Mouse (Mus musculus) spleen, adult 2 months (tissue): ENCODE results near the gene Limk1. TPM values are rescaled to one million over a fixed set of nuclear protein-coding genes. Genes with fewer than 3 reads are reported as not detected.

Experiments
- DNase-seq, 2 experiments: peaks; one replicate each; pipeline versions ENCODE4 v3.0.0 to v3.0.0-alpha.2; 2012 to 2021; ENCODE audit warnings: low spot score in 2 of 2, low read depth in 1 of 2
- H3K27ac ChIP-seq: fragments of 200-500 bp; 2 replicates; pipeline ENCODE4 v1.5.1; 2012; ENCODE audit warnings: low read length, inconsistent platforms; ENCODE audit not compliant: insufficient read depth
- H3K27me3 ChIP-seq: fragments of 200-500 bp; 2 replicates; pipeline ENCODE4 v1.6.1; 2012; ENCODE audit warnings: mild to moderate bottlenecking, moderate library complexity, low read length, inconsistent platforms; ENCODE audit not compliant: control insufficient read depth, insufficient read depth
- H3K36me3 ChIP-seq: fragments of 200-500 bp; 2 replicates; pipeline ENCODE4 v1.6.1; 2012; ENCODE audit warnings: mild to moderate bottlenecking, low read length, inconsistent platforms; ENCODE audit not compliant: control insufficient read depth, insufficient read depth
- H3K4me1 ChIP-seq: fragments of 200-500 bp; 2 replicates; pipeline ENCODE4 v1.6.1; 2011; ENCODE audit warnings: inconsistent platforms; ENCODE audit not compliant: control insufficient read depth, insufficient read depth, insufficient read length
- H3K4me3 ChIP-seq: fragments of 200-500 bp; 2 replicates; pipeline ENCODE4 v1.5.1; 2011; ENCODE audit warnings: mild to moderate bottlenecking, inconsistent platforms; ENCODE audit not compliant: insufficient read depth, insufficient read length; ENCODE audit errors: extremely low read depth
- CTCF ChIP-seq: fragments of 200-500 bp; IDR thresholded peaks from 2 replicates; pipeline ENCODE4 v1.5.1; 2011; ENCODE audit warnings: mild to moderate bottlenecking, inconsistent platforms; ENCODE audit not compliant: insufficient read depth, insufficient read length, insufficient replicate concordance; ENCODE audit errors: extremely low read depth
- POLR2A ChIP-seq: fragments of 200-500 bp; IDR thresholded peaks from 2 replicates; pipeline ENCODE4 v1.6.1; 2011; ENCODE audit warnings: low read depth, low read length, inconsistent platforms
- WGBS: fragments of 180-500 bp; shearing (Covaris S2); methylation state at CpG from one replicate; pipeline ENCODE4 v1.1.7; 2018; 5-methylcytosine and 5-hydroxymethylcytosine counted together
- polyA plus RNA-seq: library from polyadenylated mRNA; depleted of rRNA; stranded (reverse); fragments of >200 nt; gene quantifications from 2 replicates; pipeline ENCODE4 v1.2.3, GENCODE M21; 2012

Limk1 gene
- polyA plus RNA-seq, 1 experiment = 25.0 TPM

DNA sequence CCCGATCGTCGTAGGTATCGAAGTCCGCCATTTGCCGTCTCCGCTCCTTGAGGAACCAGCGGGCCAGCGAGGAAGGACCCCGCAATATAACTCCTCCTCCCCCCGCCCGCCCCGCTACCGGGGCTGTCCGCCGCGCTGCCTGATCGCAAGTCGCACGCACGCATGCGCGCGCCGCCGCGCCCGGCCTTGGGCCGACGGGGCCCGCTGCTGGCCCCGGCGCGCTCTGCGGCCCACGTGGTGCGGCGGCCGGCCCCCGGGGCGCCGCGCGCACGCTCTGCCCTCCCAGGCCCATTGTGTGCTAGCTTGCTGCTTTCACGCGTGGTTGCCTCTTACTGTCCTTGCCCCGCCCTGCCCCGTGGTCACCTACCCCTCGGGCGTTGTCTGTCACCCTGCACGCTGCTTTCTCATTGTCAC is 49.1 kb downstream of the Limk1 start, which contains the start of gene Eif4h:
Gene Eif4h, minus strand, starts transcription at position 222 of the 414 bp plus-strand sequence.
- peak within 1 kb of the TSS; percentile 99 for H3K27ac ChIP-seq
- H3K4me3 ChIP-seq = peak within 1 kb of the TSS; percentile 99
- peak; percentile 86 for TF ChIP-seq POLR2A
- TF ChIP-seq CTCF = no peak
- H3K36me3 ChIP-seq = peaks cover 8% of the 10 kb centered on the region; the same call in 1 of the 2 replicates
- H3K27me3 ChIP-seq = no peaks in the 10 kb centered on the region
- peaks cover 7% of the 10 kb centered on the region; the same call in 1 of the 2 replicates for H3K4me1 ChIP-seq
- peak; percentile 91 to 96 for DNase-seq
- under 1% methylated on average over 51 of the region's 52 CpGs for WGBS

DNA sequence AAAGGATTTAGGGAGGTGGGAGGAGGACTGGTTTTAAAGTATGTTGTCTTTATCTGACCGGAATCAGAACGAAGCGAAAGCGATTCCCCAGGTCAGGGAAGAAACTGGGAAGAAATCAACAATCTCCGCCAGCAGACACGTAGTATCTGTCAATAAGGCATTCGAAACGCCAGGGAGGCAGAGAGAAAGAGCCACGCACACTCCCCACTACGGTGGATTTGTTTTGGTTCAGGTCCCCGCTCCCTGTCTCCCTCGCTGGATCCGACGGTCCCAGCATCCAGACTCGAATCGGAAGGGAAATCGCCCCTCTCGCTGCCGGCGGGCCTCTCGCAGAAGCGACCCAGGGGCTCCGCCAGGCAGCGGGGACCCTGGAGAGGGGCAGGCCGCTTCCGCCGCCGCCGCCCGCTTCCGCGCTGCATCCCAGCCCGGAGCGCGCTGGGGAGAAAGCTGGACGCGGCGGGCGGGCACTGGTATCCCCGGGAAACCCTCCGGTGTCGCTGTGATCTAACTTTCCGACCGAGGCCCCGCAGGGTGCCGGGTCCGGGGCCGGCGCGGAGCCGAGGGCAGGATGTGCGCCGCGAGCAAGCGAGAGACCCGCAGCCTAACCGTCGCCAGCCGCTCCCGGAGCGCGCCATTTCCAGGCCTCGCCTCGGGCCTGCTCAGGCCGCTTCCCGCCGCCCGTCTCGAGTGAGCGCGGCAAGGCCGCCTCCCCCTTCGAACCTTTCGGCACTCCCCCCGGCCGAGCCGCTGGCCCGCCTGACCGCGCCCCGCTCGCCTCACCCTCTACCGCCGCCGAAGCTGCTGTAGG is 49.7 kb downstream of the Limk1 start:
- peaks cover 10% of the 10 kb centered on the region for H3K36me3 ChIP-seq
- no peaks in the 10 kb centered on the region for H3K27me3 ChIP-seq
- H3K4me1 ChIP-seq = peaks cover 7% of the 10 kb centered on the region; the same call in 1 of the 2 replicates
- WGBS = under 1% methylated on average over 81 of the region's 85 CpGs
- TF ChIP-seq POLR2A = no peak
- TF ChIP-seq CTCF = no peak
- H3K27ac ChIP-seq = peak overlapping the region; percentile 99
- peak overlapping the region; percentile 99 for H3K4me3 ChIP-seq
- no peak for DNase-seq

DNA sequence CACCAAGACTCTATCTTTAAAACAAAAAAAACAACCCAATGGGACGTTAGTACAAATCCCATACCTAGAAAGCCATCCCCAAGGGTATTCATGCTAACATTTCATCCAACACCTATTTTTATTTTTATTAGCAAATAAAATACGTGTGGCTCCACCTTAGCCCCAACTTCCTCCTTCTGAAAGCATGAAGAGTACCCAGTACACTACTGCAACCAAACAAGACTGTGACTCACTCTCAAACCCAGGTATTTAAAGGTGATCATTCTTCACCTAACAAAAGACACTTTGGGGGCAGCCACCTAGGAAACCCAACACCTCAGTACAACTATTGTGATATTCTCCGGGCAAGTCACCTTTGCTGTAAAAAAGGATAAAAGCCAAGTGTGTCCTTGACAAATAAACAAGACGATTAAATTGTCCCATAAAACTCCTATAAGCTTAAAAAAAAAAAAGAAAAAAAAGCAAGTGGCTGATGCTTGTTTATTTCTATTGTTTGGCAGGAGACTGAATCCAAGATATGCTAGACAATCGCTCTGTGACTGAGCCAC is 50.5 kb downstream of the Limk1 start:
- Histone ChIP-seq H3K4me1 (peaks cover 7% of the 10 kb centered on the region; the same call in 1 of the 2 replicates), H3K27ac (no peak overlapping the region), H3K4me3 (peak overlapping the region; percentile 99), H3K36me3 (peaks cover 10% of the 10 kb centered on the region), H3K27me3 (no peaks in the 10 kb centered on the region)
- 6% methylated on average over 5 of the region's 5 CpGs for whole genome bisulfite sequencing
- no peak for DNase-seq
- TF ChIP-seq POLR2A (no peak), CTCF (no peak)

DNA sequence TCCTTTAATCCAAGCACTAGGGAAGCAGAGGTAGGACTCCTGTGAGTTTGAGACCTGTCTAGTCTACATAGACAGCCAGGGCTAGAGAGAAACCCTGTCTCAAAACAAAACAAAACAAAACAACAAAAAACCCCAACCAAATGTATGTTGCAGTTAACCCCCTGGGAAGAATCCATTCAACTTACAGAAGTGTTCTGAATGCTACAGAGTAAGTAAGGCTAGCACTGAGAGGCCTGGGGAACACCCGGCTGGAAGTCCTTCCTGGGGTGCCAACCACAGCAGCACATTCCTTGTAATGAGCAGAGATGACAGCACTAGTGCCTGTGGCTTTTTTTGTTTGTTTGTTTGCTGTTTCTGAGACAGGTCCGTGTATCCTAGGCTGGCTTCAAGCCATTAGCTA is 55.6 kb downstream of the Limk1 start:
- peaks cover 6% of the 10 kb centered on the region; the same call in 1 of the 2 replicates for H3K4me1 ChIP-seq
- H3K4me3 ChIP-seq = no peak overlapping the region
- no peaks in the 10 kb centered on the region for H3K27me3 ChIP-seq
- no peak for TF ChIP-seq CTCF
- no peak for TF ChIP-seq POLR2A
- no peak for DNase-seq
- H3K36me3 ChIP-seq = peaks cover 13% of the 10 kb centered on the region
- H3K27ac ChIP-seq = no peak overlapping the region
- WGBS = 67% methylated on average over 2 of the region's 2 CpGs

DNA sequence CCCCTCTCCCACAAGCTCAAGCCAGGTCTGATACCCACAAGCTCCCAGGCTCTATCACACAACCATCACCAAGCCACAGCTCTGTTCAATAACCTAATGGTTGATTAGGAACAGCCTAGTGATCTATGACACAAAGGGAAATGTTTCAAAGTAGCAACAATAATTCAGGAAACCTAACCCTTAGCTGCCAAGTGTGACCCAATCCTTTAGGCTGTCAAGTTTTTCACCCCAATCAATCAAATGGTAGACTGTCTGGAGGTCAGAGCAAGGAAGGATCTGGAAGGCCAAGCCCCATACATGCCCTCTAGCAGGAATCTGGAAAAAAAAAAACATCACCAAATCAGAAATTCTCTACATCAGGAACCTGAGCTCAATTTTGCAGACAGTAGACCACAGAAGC is 57.6 kb downstream of the Limk1 start:
- Histone ChIP-seq H3K27ac (no peak overlapping the region), H3K27me3 (no peaks in the 10 kb centered on the region), H3K4me1 (peaks cover 2% of the 10 kb centered on the region; the same call in 1 of the 2 replicates), H3K4me3 (no peak overlapping the region), H3K36me3 (peaks cover 22% of the 10 kb centered on the region)
- DNase-seq = no peak
- TF ChIP-seq CTCF (no peak), POLR2A (no peak)

DNA sequence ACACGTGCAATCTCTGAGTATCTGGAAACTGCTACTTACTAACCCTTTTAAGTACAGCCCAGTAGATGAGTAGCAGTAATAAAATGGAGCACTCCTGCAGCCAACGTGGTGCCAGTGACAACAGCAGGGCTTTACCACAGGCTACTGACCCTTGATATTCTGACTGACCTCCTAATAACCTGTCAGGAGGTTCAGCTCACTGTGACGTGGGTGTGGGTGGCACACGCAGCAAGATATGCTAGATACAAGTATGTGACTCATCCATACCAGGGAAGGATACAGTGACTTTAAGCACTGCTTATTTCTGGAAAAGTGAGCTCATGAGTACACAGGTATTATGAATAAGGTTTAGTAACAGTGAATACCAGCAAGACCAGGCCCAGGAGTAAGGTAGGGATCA is 58.9 kb downstream of the Limk1 start:
- WGBS = 78% methylated on average over 4 of the region's 4 CpGs
- Histone ChIP-seq H3K27ac (no peak overlapping the region), H3K36me3 (peaks cover 26% of the 10 kb centered on the region), H3K27me3 (no peaks in the 10 kb centered on the region), H3K4me3 (no peak overlapping the region), H3K4me1 (peaks cover 2% of the 10 kb centered on the region; the same call in 1 of the 2 replicates)
- TF ChIP-seq CTCF (no peak), POLR2A (no peak)
- no peak for DNase-seq

DNA sequence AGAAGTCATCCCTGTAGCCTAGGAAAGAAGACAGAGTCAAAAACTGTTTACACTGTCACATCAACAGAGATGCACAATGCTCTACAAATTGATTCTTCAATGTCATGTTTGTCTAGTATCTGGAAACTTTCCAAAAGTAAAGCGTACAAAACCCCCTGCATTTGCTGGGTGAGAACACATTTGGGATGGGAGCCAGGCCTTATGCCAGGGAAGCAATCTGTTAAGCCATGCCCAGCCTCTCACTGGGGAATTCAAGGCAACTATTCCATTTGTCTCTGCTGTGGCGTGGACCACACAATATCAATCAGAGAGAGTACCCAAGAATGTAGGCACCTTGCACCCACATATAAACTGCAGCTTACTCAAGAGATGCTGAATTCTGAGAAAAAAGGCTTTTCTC is 66.3 kb downstream of the Limk1 start:
- no peaks in the 10 kb centered on the region for H3K4me1 ChIP-seq
- no peaks in the 10 kb centered on the region for H3K27me3 ChIP-seq
- 92% methylated on average over 2 of the region's 2 CpGs for WGBS
- H3K4me3 ChIP-seq = no peak overlapping the region
- TF ChIP-seq POLR2A (no peak), CTCF (no peak)
- no peak overlapping the region for H3K27ac ChIP-seq
- peaks cover 53% of the 10 kb centered on the region for H3K36me3 ChIP-seq
- no peak for DNase-seq
